In genomic region chr7:35790201-35790600, GRCm38 (mm10) we compare ENCODE assay signal across 9 mouse cellular contexts. TPM values are rescaled to one million over a fixed set of nuclear protein-coding genes. Genes with fewer than 3 reads are reported as not detected.
DNase-seq lines count a peak whose midpoint lies in the region; ATAC-seq and TF ChIP-seq lines count a peak whose summit lies in the region.
"Had no signal": no experiment of that assay in that cellular context is flagged by ENCODE, and none has a peak within 500 bp of the region (broad histone marks: within the 10 kb centered on the region; RNA-seq: fewer than 3 reads in every experiment).

No protein-coding gene starts in this region.

- H3K4me2 ChIP-seq in hindbrain, embryonic 14.5 days (replicated peaks), result no peak overlapping the region
- no peak overlapping the region for H3K4me2 ChIP-seq in lung, embryonic 14.5 days
- H3K4me2 ChIP-seq in neural tube, embryonic 13.5 days, result no peak overlapping the region
- H3K4me2 ChIP-seq: forebrain, embryonic 13.5 days had no signal

- no peak overlapping the region for H3K27ac ChIP-seq in hindbrain, embryonic 14.5 days
- H3K27ac ChIP-seq in hindbrain, embryonic 10.5 days, result no peak overlapping the region
- no peak overlapping the region for H3K27ac ChIP-seq in lung, embryonic 14.5 days (ENCODE audit: low read depth)
- H3K27ac ChIP-seq in neural tube, embryonic 13.5 days (replicated peaks), result no peak overlapping the region
- H3K27ac ChIP-seq: forebrain, embryonic 13.5 days had no signal

- no peak for ATAC-seq in hindbrain, embryonic 14.5 days (ENCODE audit: low FRiP score)
- ATAC-seq in lung, embryonic 14.5 days (ENCODE audit: insufficient read depth), result no peak
- peak; percentile 15; the same call in 1 of the 2 replicates for ATAC-seq in neural tube, embryonic 13.5 days (ENCODE audit: low read depth)
- ATAC-seq: forebrain, embryonic 13.5 days had no signal

- no peaks in the 10 kb centered on the region for H3K27me3 ChIP-seq in hindbrain, embryonic 14.5 days (ENCODE audit: control insufficient read depth, insufficient read depth, low read length)
- H3K27me3 ChIP-seq in hindbrain, embryonic 10.5 days (ENCODE audit: insufficient read depth, poor library complexity, severe bottlenecking), result no peaks in the 10 kb centered on the region
- H3K27me3 ChIP-seq in lung, embryonic 14.5 days (ENCODE audit: insufficient read depth, low read length), result no peaks in the 10 kb centered on the region
- no peaks in the 10 kb centered on the region for H3K27me3 ChIP-seq in neural tube, embryonic 13.5 days
- H3K27me3 ChIP-seq: forebrain, embryonic 13.5 days had no signal

- peaks cover 93% of the 10 kb centered on the region for H3K36me3 ChIP-seq in hindbrain, embryonic 14.5 days (replicated peaks; ENCODE audit: control insufficient read depth, insufficient read depth)
- H3K36me3 ChIP-seq in hindbrain, embryonic 10.5 days, result peaks cover 98% of the 10 kb centered on the region
- peaks cover 93% of the 10 kb centered on the region for H3K36me3 ChIP-seq in lung, embryonic 14.5 days (ENCODE audit: insufficient read depth)
- peaks cover 85% of the 10 kb centered on the region for H3K36me3 ChIP-seq in neural tube, embryonic 13.5 days

- no peak overlapping the region for H3K9ac ChIP-seq in hindbrain, embryonic 14.5 days
- no peak overlapping the region for H3K9ac ChIP-seq in lung, embryonic 14.5 days
- no peak overlapping the region for H3K9ac ChIP-seq in neural tube, embryonic 13.5 days
- H3K9ac ChIP-seq: forebrain, embryonic 13.5 days had no signal

- H3K9me3 ChIP-seq in hindbrain, embryonic 14.5 days (ENCODE audit: control insufficient read depth, low read length), result no peaks in the 10 kb centered on the region
- H3K9me3 ChIP-seq in hindbrain, embryonic 10.5 days, result no peaks in the 10 kb centered on the region
- no peaks in the 10 kb centered on the region for H3K9me3 ChIP-seq in lung, embryonic 14.5 days (ENCODE audit: low read depth, low read length)
- H3K9me3 ChIP-seq in neural tube, embryonic 13.5 days, result no peaks in the 10 kb centered on the region
- H3K9me3 ChIP-seq: forebrain, embryonic 13.5 days had no signal

- H3K4me1 ChIP-seq in hindbrain, embryonic 14.5 days (replicated peaks; ENCODE audit: control insufficient read depth, insufficient read depth, low read length), result no peaks in the 10 kb centered on the region
- no peaks in the 10 kb centered on the region for H3K4me1 ChIP-seq in hindbrain, embryonic 10.5 days (replicated peaks)
- no peaks in the 10 kb centered on the region for H3K4me1 ChIP-seq in lung, embryonic 14.5 days (ENCODE audit: insufficient read depth)
- H3K4me1 ChIP-seq in neural tube, embryonic 13.5 days (replicated peaks), result peaks cover 25% of the 10 kb centered on the region
- H3K4me1 ChIP-seq: forebrain, embryonic 13.5 days had no signal

- 83% methylated on average over 8 of the region's 8 CpGs for WGBS in hindbrain, embryonic 14.5 days
- WGBS in hindbrain, embryonic 10.5 days, result 89% methylated on average over 8 of the region's 8 CpGs
- WGBS in lung, embryonic 14.5 days, result 81% methylated on average over 8 of the region's 8 CpGs
- WGBS in neural tube, embryonic 13.5 days, result 38% methylated on average over 8 of the region's 8 CpGs

- TF ChIP-seq CTCF in lung, embryonic 14.5 days (IDR thresholded peaks at IDR 0.05; ENCODE audit: low read depth), result peak; percentile 60

- DNase-seq in hindbrain, embryonic 14.5 days (ENCODE audit: low spot score), result peak; percentile 53
- no peak for DNase-seq in hindbrain, embryonic 10.5 days (ENCODE audit: low spot score)
- peak; percentile 60 for DNase-seq in lung, embryonic 14.5 days
- DNase-seq in lung, postnatal 25 days (ENCODE audit: low spot score), result no peak
- peak; percentile 8 for DNase-seq in adipocyte (ENCODE audit: low spot score)
- no peak for DNase-seq in c-Kit-positive CD71-positive TER-119-positive erythroid progenitor cells, embryonic 14.5 days (ENCODE audit: low spot score)
- DNase-seq in layer of hippocampus, adult 18-20 months (ENCODE audit: low spot score in 2 of 2), result no peak

- no peak overlapping the region for H3K4me3 ChIP-seq in hindbrain, embryonic 14.5 days (replicated peaks; ENCODE audit: low read length)
- H3K4me3 ChIP-seq in hindbrain, embryonic 10.5 days, result no peak overlapping the region
- no peak overlapping the region for H3K4me3 ChIP-seq in lung, embryonic 14.5 days (ENCODE audit: low read depth, low read length)
- no peak overlapping the region for H3K4me3 ChIP-seq in neural tube, embryonic 13.5 days
- H3K4me3 ChIP-seq: forebrain, embryonic 13.5 days had no signal

RNA-seq across cellular contexts. Expression of gene Zfp507, which starts 12.6 kb away (rescaled TPM):
- polyA plus RNA-seq in hindbrain, embryonic 14.5 days (2014; fragmentation: Nextera tagmentation; extraction: Ambion mirVana), result 14.0 and 16.0 TPM in 2 replicates
- 15.4 and 19.9 TPM in 2 replicates for polyA plus RNA-seq in hindbrain, embryonic 10.5 days (2016; fragmentation: Nextera tagmentation; extraction: Ambion mirVana)
- 19.0 and 20.6 TPM in 2 replicates for polyA plus RNA-seq in lung, embryonic 14.5 days (2014; fragmentation: Nextera tagmentation; extraction: Ambion mirVana)
- 17.1 and 17.8 TPM in 2 replicates for polyA plus RNA-seq in neural tube, embryonic 13.5 days (2015; fragmentation: Nextera tagmentation; extraction: Ambion mirVana)
- 10 to 100 TPM; 30.6 to 33.6 TPM for total RNA-seq in layer of hippocampus, adult 18-20 months (2021)

RNA-seq across cellular contexts. Expression of gene Dpy19l3, which starts 35.9 kb away (rescaled TPM):
- polyA plus RNA-seq in hindbrain, embryonic 14.5 days (2014; fragmentation: Nextera tagmentation; extraction: Ambion mirVana), result 57.5 and 61.0 TPM in 2 replicates
- polyA plus RNA-seq in hindbrain, embryonic 10.5 days (2016; fragmentation: Nextera tagmentation; extraction: Ambion mirVana), result 25.9 and 27.9 TPM in 2 replicates
- polyA plus RNA-seq in lung, embryonic 14.5 days (2014; fragmentation: Nextera tagmentation; extraction: Ambion mirVana), result 36.1 and 39.4 TPM in 2 replicates
- 31.1 and 31.9 TPM in 2 replicates for polyA plus RNA-seq in neural tube, embryonic 13.5 days (2015; fragmentation: Nextera tagmentation; extraction: Ambion mirVana)
- 10 to 100 TPM; 85.2 to 94.9 TPM for total RNA-seq in layer of hippocampus, adult 18-20 months (2021)

Comparison
In these comparisons a context has a peak if more than half of its experiments do, and no peak if none do; other contexts are left out.
1. DNase-seq: peak in hindbrain, embryonic 14.5 days (single experiment), lung, embryonic 14.5 days (single experiment) and adipocyte (single experiment); none in hindbrain, embryonic 10.5 days (single experiment), lung, postnatal 25 days (single experiment), c-Kit-positive CD71-positive TER-119-positive erythroid progenitor cells, embryonic 14.5 days (single experiment) and layer of hippocampus, adult 18-20 months (0 of 2).